Comparison of ENCODE assay signal across 7 mouse cellular contexts in genomic region chr10:80179068-80180051, GRCm38 (mm10). TPM values are rescaled to one million over a fixed set of nuclear protein-coding genes. Genes with fewer than 3 reads are reported as not detected.
DNase-seq lines count a peak whose midpoint lies in the region; ATAC-seq and TF ChIP-seq lines count a peak whose summit lies in the region.

Efna2 (plus strand) TSS chr10:80179482.

- no peak for DNase-seq in spleen, adult 2 months (ENCODE audit: low read depth in 1 of 2, low spot score in 2 of 2)
- no peak for DNase-seq in spleen, postnatal 36 days (ENCODE audit: low spot score in 2 of 2)
- peak; percentile 76 for DNase-seq in brain, adult 2 months (ENCODE audit: low read depth, low spot score)
- DNase-seq in forebrain, embryonic 11.5 days (ENCODE audit: low spot score) = peak; percentile 83
- peak; percentile 96 for DNase-seq in midbrain, embryonic 11.5 days (ENCODE audit: low spot score, missing footprints)
- DNase-seq in urinary bladder, postnatal 10 days (ENCODE audit: low spot score) = no peak

- no peaks in the 10 kb centered on the region for H3K36me3 ChIP-seq in spleen, adult 2 months (ENCODE audit: control insufficient read depth, insufficient read depth, low read length)
- H3K36me3 ChIP-seq in forebrain, embryonic 11.5 days (ENCODE audit: control insufficient read depth, insufficient read depth, low read length) = no peaks in the 10 kb centered on the region
- no peaks in the 10 kb centered on the region for H3K36me3 ChIP-seq in intestine, embryonic 15.5 days
- H3K36me3 ChIP-seq in midbrain, embryonic 11.5 days (ENCODE audit: control insufficient read depth, insufficient read depth, low read length) = peaks cover 4% of the 10 kb centered on the region; the same call in 1 of the 2 replicates

- H3K4me2 ChIP-seq in forebrain, embryonic 11.5 days (ENCODE audit: low read depth, low read length, severe bottlenecking) = peak within 1 kb of the TSS; percentile 59
- H3K4me2 ChIP-seq in intestine, embryonic 15.5 days (replicated peaks) = peak within 1 kb of the TSS; percentile 76
- H3K4me2 ChIP-seq in midbrain, embryonic 11.5 days = peak within 1 kb of the TSS; percentile 83

- peak; percentile 85 for ATAC-seq in forebrain, embryonic 11.5 days (replicated peaks; ENCODE audit: low FRiP score)
- peak; percentile 78 for ATAC-seq in intestine, embryonic 15.5 days
- peak; percentile 83 for ATAC-seq in midbrain, embryonic 11.5 days (ENCODE audit: low FRiP score)

- no peak for TF ChIP-seq CTCF in spleen, adult 2 months (IDR thresholded peaks at IDR 0.05; ENCODE audit: extremely low read depth, insufficient read depth, insufficient read length, insufficient replicate concordance)

- peaks cover 3% of the 10 kb centered on the region; the same call in 1 of the 2 replicates for H3K4me1 ChIP-seq in spleen, adult 2 months (ENCODE audit: control insufficient read depth, insufficient read depth, insufficient read length)
- peaks cover 11% of the 10 kb centered on the region; the same call in 1 of the 2 replicates for H3K4me1 ChIP-seq in forebrain, embryonic 11.5 days (replicated peaks; ENCODE audit: control insufficient read depth, insufficient read depth, low read length)
- peaks cover 20% of the 10 kb centered on the region for H3K4me1 ChIP-seq in intestine, embryonic 15.5 days (replicated peaks)
- peaks cover 42% of the 10 kb centered on the region for H3K4me1 ChIP-seq in midbrain, embryonic 11.5 days (ENCODE audit: control insufficient read depth, insufficient read depth, low read length)

- H3K9me3 ChIP-seq in forebrain, embryonic 11.5 days (ENCODE audit: control insufficient read depth, low read length) = no peaks in the 10 kb centered on the region
- no peaks in the 10 kb centered on the region for H3K9me3 ChIP-seq in intestine, embryonic 15.5 days
- H3K9me3 ChIP-seq in midbrain, embryonic 11.5 days (ENCODE audit: control insufficient read depth, low read length) = no peaks in the 10 kb centered on the region

- H3K27ac ChIP-seq in spleen, adult 2 months (ENCODE audit: insufficient read depth, low read length) = no peak within 1 kb of the TSS
- peak within 1 kb of the TSS; percentile 19; the same call in 1 of the 2 replicates for H3K27ac ChIP-seq in forebrain, embryonic 11.5 days (ENCODE audit: low read depth, low read length)
- H3K27ac ChIP-seq in intestine, embryonic 15.5 days = peak within 1 kb of the TSS; percentile 44; the same call in 1 of the 2 replicates
- peak within 1 kb of the TSS; percentile 74 for H3K27ac ChIP-seq in midbrain, embryonic 11.5 days (ENCODE audit: low read depth, low read length)

- peak within 1 kb of the TSS; percentile 36; the same call in 1 of the 2 replicates for H3K4me3 ChIP-seq in spleen, adult 2 months (ENCODE audit: extremely low read depth, insufficient read depth, insufficient read length)
- H3K4me3 ChIP-seq in forebrain, embryonic 11.5 days (ENCODE audit: low read depth, low read length) = peak within 1 kb of the TSS; percentile 85
- peak within 1 kb of the TSS; percentile 75 for H3K4me3 ChIP-seq in intestine, embryonic 15.5 days (replicated peaks)
- peak within 1 kb of the TSS; percentile 76 for H3K4me3 ChIP-seq in midbrain, embryonic 11.5 days (ENCODE audit: low read depth, low read length)

- H3K9ac ChIP-seq in forebrain, embryonic 11.5 days (ENCODE audit: low read length) = peak within 1 kb of the TSS; percentile 97
- H3K9ac ChIP-seq in intestine, embryonic 15.5 days = peak within 1 kb of the TSS; percentile 88
- peak within 1 kb of the TSS; percentile 97 for H3K9ac ChIP-seq in midbrain, embryonic 11.5 days (ENCODE audit: low read length)

- TF ChIP-seq POLR2A in spleen, adult 2 months (IDR thresholded peaks at IDR 0.05; ENCODE audit: low read depth, low read length) = no peak

- H3K27me3 ChIP-seq in spleen, adult 2 months (ENCODE audit: control insufficient read depth, insufficient read depth, low read length) = peaks cover 9% of the 10 kb centered on the region
- H3K27me3 ChIP-seq in forebrain, embryonic 11.5 days (ENCODE audit: control insufficient read depth, insufficient read depth, low read length) = no peaks in the 10 kb centered on the region
- no peaks in the 10 kb centered on the region for H3K27me3 ChIP-seq in intestine, embryonic 15.5 days (replicated peaks)
- no peaks in the 10 kb centered on the region; the same call in 1 of the 2 replicates for H3K27me3 ChIP-seq in midbrain, embryonic 11.5 days (ENCODE audit: control insufficient read depth, insufficient read depth, low read length)

- 5% methylated on average over 83 of the region's 106 CpGs for WGBS in spleen, adult 2 months
- WGBS in forebrain, embryonic 11.5 days = 2% methylated on average over 66 of the region's 106 CpGs
- WGBS in intestine, embryonic 15.5 days = 2% methylated on average over 74 of the region's 106 CpGs
- WGBS in midbrain, embryonic 11.5 days = 2% methylated on average over 63 of the region's 106 CpGs

RNA-seq across cellular contexts. Expression of gene Efna2, which starts in this region (rescaled TPM):
- 1.3 and 1.8 TPM in 2 replicates for polyA plus RNA-seq in spleen, adult 2 months (2012; rRNA removed)
- 48.8 and 50.7 TPM in 2 replicates for polyA plus RNA-seq in forebrain, embryonic 11.5 days (2014; fragmentation: Nextera tagmentation; extraction: Ambion mirVana)
- polyA plus RNA-seq in intestine, embryonic 15.5 days (2015; fragmentation: Nextera tagmentation; extraction: Ambion mirVana) = 13.6 and 15.0 TPM in 2 replicates
- polyA plus RNA-seq in midbrain, embryonic 11.5 days (2014; fragmentation: Nextera tagmentation; extraction: Ambion mirVana) = 78.1 and 91.7 TPM in 2 replicates

Comparison
In these comparisons a context has a peak if more than half of its experiments do, and no peak if none do; other contexts are left out.
1. DNase-seq: peak in brain, adult 2 months (single experiment), forebrain, embryonic 11.5 days (single experiment) and midbrain, embryonic 11.5 days (single experiment); none in spleen, adult 2 months (0 of 2), spleen, postnatal 36 days (0 of 2) and urinary bladder, postnatal 10 days (single experiment).
2. Peak in every context shown above with its lines, with median percentiles within 50 percentile points of each other: H3K4me3 ChIP-seq, ATAC-seq, H3K4me2 ChIP-seq and H3K9ac ChIP-seq.